Mouse (Mus musculus): ENCODE measurements around the gene Pik3c2g. TPM values are rescaled to one million over a fixed set of nuclear protein-coding genes. Genes with fewer than 3 reads are reported as not detected.

Gene Pik3c2g
- polyA plus RNA-seq, 1 experiment from 2014 or later = 0.22 TPM

DNA sequence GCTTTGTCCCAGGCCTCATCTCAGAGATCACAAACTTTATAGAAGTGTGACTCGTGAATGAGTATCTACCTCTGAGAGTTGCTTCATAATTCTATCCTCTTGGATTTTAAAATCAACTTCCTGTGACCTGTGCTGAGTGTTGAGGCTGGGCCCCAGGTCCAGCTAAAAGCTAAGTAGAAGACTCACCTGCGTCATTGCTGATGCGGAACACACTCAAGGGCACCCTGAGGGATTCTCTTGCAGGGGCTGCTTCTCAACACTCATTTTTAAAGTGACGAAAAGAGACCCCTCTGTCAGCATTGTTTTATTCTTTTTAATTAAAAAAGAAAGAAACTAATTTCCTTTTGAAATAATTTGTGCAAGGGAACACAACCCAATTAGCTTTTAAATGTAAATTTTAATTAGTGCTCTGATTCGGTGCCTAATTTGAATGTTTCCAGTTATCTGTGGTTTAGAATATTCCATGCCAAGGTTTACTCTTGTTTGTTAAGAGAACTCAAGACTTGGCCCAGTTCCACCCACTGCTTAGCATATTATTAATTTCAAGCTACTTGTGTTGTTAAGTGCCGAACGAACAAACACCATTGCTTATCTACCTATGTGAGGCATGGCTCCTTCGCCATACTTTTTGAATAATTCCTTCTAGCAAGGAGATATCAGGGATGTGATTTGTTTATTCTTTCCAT, 212.7 kb downstream of the Pik3c2g start:
- Histone ChIP-seq H3K27me3 (replicated peaks; ENCODE audit: control insufficient read depth, insufficient read depth, low read length) (no peaks in the 10 kb centered on the region), H3K4me3 (ENCODE audit: low read depth, low read length) (no peak overlapping the region), H3K4me2 (replicated peaks; ENCODE audit: low read depth) (no peak overlapping the region), H3K9me3 (ENCODE audit: control insufficient read depth) (no peaks in the 10 kb centered on the region), H3K36me3 (ENCODE audit: control insufficient read depth, insufficient read depth) (no peaks in the 10 kb centered on the region), H3K4me1 (replicated peaks; ENCODE audit: control insufficient read depth, insufficient read depth, low read length) (no peaks in the 10 kb centered on the region), H3K27ac (ENCODE audit: low read depth, low read length) (no peak overlapping the region), H3K9ac (ENCODE audit: low read depth, low read length) (no peak overlapping the region)
- TF ChIP-seq CTCF (IDR thresholded peaks at IDR 0.05; ENCODE audit: low read depth) = no peak
- WGBS = 78% methylated on average over 8 of the region's 8 CpGs
- no peak for ATAC-seq

DNA sequence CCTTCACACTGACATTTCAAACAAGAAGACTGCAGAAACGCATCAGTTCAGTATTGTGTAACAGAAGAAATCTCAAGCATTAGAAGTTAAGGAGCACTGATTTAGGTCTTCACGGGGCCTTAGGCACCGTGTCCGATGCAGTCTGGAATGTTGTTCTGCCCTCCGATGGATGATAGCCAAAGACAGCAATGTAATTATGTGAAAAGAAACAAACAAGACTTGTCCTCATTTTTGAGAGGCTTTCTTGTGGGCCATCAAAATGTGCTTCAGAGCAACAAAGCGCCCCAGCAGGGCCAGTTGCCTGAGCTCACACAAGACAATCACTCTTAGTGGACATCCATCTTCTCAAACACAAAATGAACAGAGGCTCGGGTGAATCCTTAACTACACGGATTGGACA, 234.9 kb downstream of the Pik3c2g start:
- no peak overlapping the region for H3K4me2 ChIP-seq (replicated peaks; ENCODE audit: low read depth)
- no peaks in the 10 kb centered on the region for H3K9me3 ChIP-seq (ENCODE audit: control insufficient read depth)
- no peaks in the 10 kb centered on the region for H3K4me1 ChIP-seq (replicated peaks; ENCODE audit: control insufficient read depth, insufficient read depth, low read length)
- H3K4me3 ChIP-seq (ENCODE audit: low read depth, low read length) = no peak overlapping the region
- no peaks in the 10 kb centered on the region for H3K36me3 ChIP-seq (ENCODE audit: control insufficient read depth, insufficient read depth)
- no peak overlapping the region for H3K9ac ChIP-seq (ENCODE audit: low read depth, low read length)
- H3K27ac ChIP-seq (ENCODE audit: low read depth, low read length) = no peak overlapping the region
- no peaks in the 10 kb centered on the region for H3K27me3 ChIP-seq (replicated peaks; ENCODE audit: control insufficient read depth, insufficient read depth, low read length)
- WGBS = 75% methylated on average over 8 of the region's 8 CpGs
- TF ChIP-seq CTCF (IDR thresholded peaks at IDR 0.05; ENCODE audit: low read depth) = no peak
- no peak for ATAC-seq

DNA sequence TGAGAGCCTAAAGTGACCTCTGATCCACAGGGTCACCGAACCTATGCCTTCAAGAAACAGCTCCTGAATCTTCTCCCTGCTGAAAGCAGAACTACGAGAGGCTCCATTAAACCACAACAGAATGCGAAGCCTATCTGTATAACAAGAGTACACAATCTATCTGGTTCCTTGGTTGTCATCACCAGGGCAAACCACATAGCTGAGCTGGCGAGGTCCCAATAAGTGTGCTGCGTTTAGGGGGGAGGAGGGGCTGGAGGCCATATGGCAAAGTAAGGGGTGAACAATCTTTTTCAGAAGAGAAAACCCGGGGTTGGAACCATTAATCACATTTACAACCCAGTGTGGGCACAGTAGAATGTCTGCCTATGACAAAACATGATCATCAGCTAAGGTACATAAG, 251.2 kb downstream of the Pik3c2g start:
- no peak for TF ChIP-seq CTCF (IDR thresholded peaks at IDR 0.05; ENCODE audit: low read depth)
- Histone ChIP-seq H3K27ac (ENCODE audit: low read depth, low read length) (no peak overlapping the region), H3K4me1 (replicated peaks; ENCODE audit: control insufficient read depth, insufficient read depth, low read length) (no peaks in the 10 kb centered on the region), H3K9me3 (ENCODE audit: control insufficient read depth) (no peaks in the 10 kb centered on the region), H3K4me2 (replicated peaks; ENCODE audit: low read depth) (no peak overlapping the region), H3K9ac (ENCODE audit: low read depth, low read length) (no peak overlapping the region), H3K4me3 (ENCODE audit: low read depth, low read length) (no peak overlapping the region), H3K27me3 (replicated peaks; ENCODE audit: control insufficient read depth, insufficient read depth, low read length) (no peaks in the 10 kb centered on the region), H3K36me3 (ENCODE audit: control insufficient read depth, insufficient read depth) (no peaks in the 10 kb centered on the region)
- no peak for ATAC-seq
- 81% methylated on average over 6 of the region's 6 CpGs for WGBS

DNA sequence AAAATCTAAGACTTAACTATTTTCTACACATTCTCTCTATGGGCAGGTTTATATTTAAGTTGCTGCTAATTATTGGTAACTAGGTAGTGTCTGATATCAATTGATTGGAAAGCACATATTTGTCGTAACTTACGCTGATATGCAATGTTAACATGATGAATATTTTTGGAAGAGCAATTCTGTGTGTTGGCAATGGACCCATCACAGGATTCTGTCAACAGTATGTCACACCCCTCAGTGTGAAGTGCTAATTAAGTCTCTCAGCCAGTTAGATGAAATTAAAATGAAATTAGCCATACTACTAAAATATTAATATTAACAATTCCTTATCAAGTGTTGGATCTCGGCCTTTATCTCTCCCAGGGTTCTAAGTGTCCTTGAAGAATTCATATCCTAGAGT, 251.7 kb downstream of the Pik3c2g start:
- H3K4me1 ChIP-seq (replicated peaks; ENCODE audit: control insufficient read depth, insufficient read depth, low read length) = no peaks in the 10 kb centered on the region
- H3K36me3 ChIP-seq (ENCODE audit: control insufficient read depth, insufficient read depth) = no peaks in the 10 kb centered on the region
- no peak overlapping the region for H3K4me3 ChIP-seq (ENCODE audit: low read depth, low read length)
- no peaks in the 10 kb centered on the region for H3K27me3 ChIP-seq (replicated peaks; ENCODE audit: control insufficient read depth, insufficient read depth, low read length)
- WGBS = 87% methylated on average over 3 of the region's 3 CpGs
- ATAC-seq = no peak
- TF ChIP-seq CTCF (IDR thresholded peaks at IDR 0.05; ENCODE audit: low read depth) = no peak
- H3K9ac ChIP-seq (ENCODE audit: low read depth, low read length) = no peak overlapping the region
- no peak overlapping the region for H3K4me2 ChIP-seq (replicated peaks; ENCODE audit: low read depth)
- no peaks in the 10 kb centered on the region for H3K9me3 ChIP-seq (ENCODE audit: control insufficient read depth)
- H3K27ac ChIP-seq (ENCODE audit: low read depth, low read length) = no peak overlapping the region

DNA sequence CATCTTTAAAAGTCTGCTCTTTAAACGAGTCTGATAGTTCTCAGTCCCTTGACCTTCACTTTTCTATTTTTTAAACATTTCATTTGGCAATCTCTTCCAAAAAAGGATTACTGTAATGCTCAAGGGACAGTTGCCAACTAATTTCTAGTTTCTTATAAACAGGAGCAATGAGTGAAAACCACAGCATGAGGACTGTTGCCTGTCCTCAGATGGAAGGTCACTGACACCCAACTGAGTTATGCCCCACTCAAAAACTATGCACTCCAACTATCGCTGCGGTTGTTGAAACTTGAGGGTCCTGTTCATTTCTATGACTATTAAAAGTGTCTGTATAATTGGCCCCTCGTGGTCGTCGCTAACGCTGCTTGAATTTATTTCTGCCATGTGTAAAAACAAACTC, 252.9 kb downstream of the Pik3c2g start:
- Histone ChIP-seq H3K4me1 (replicated peaks; ENCODE audit: control insufficient read depth, insufficient read depth, low read length) (no peaks in the 10 kb centered on the region), H3K4me2 (replicated peaks; ENCODE audit: low read depth) (no peak overlapping the region), H3K9ac (ENCODE audit: low read depth, low read length) (no peak overlapping the region), H3K36me3 (ENCODE audit: control insufficient read depth, insufficient read depth) (no peaks in the 10 kb centered on the region), H3K27ac (ENCODE audit: low read depth, low read length) (no peak overlapping the region), H3K9me3 (ENCODE audit: control insufficient read depth) (no peaks in the 10 kb centered on the region), H3K27me3 (replicated peaks; ENCODE audit: control insufficient read depth, insufficient read depth, low read length) (no peaks in the 10 kb centered on the region), H3K4me3 (ENCODE audit: low read depth, low read length) (no peak overlapping the region)
- no peak for TF ChIP-seq CTCF (IDR thresholded peaks at IDR 0.05; ENCODE audit: low read depth)
- 65% methylated on average over 7 of the region's 7 CpGs for WGBS
- no peak for ATAC-seq

- Histone ChIP-seq H3K4me3 (ENCODE audit: low read depth, low read length) (no peak overlapping the region), H3K9ac (ENCODE audit: low read depth, low read length) (no peak overlapping the region), H3K27me3 (replicated peaks; ENCODE audit: control insufficient read depth, insufficient read depth, low read length) (no peaks in the 10 kb centered on the region), H3K36me3 (ENCODE audit: control insufficient read depth, insufficient read depth) (no peaks in the 10 kb centered on the region), H3K27ac (ENCODE audit: low read depth, low read length) (no peak overlapping the region), H3K4me2 (replicated peaks; ENCODE audit: low read depth) (no peak overlapping the region), H3K9me3 (ENCODE audit: control insufficient read depth) (no peaks in the 10 kb centered on the region), H3K4me1 (replicated peaks; ENCODE audit: control insufficient read depth, insufficient read depth, low read length) (no peaks in the 10 kb centered on the region)
- 86% methylated on average over 8 of the region's 8 CpGs for WGBS
- TF ChIP-seq CTCF (IDR thresholded peaks at IDR 0.05; ENCODE audit: low read depth) = no peak
- ATAC-seq = no peak
These were observed 254.3 kb downstream of the Pik3c2g start for GRCm38 (mm10) chr6:139841272-139841671.

DNA sequence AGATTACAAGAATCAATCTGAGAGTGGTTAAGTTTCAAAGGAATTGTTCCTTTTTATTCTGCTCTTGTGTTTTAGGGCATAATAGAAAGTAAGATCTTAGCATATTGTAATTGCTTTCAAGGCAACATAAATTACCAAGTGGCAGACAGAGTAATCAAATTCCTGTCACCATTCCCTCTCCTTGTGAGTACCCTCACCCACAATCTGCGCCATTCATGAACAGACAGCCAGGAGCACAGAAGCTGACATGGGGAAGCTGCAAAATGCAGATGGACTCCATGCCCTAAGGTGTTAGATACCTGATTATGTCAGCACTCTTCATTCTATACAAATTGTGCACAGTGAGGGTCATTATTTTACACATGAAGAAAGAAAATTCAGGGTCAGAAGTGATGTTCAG, 255.6 kb downstream of the Pik3c2g start:
- Histone ChIP-seq H3K9ac (ENCODE audit: low read depth, low read length) (no peak overlapping the region), H3K27me3 (replicated peaks; ENCODE audit: control insufficient read depth, insufficient read depth, low read length) (no peaks in the 10 kb centered on the region), H3K36me3 (ENCODE audit: control insufficient read depth, insufficient read depth) (no peaks in the 10 kb centered on the region), H3K4me2 (replicated peaks; ENCODE audit: low read depth) (no peak overlapping the region), H3K27ac (ENCODE audit: low read depth, low read length) (no peak overlapping the region), H3K4me3 (ENCODE audit: low read depth, low read length) (no peak overlapping the region), H3K4me1 (replicated peaks; ENCODE audit: control insufficient read depth, insufficient read depth, low read length) (no peaks in the 10 kb centered on the region), H3K9me3 (ENCODE audit: control insufficient read depth) (no peaks in the 10 kb centered on the region)
- WGBS = 97% methylated on average over 1 of the region's 1 CpGs
- ATAC-seq = no peak
- no peak for TF ChIP-seq CTCF (IDR thresholded peaks at IDR 0.05; ENCODE audit: low read depth)
